Mouse (Mus musculus): ENCODE data around the gene Nup107. TPM values are rescaled to one million over a fixed set of nuclear protein-coding genes. Genes with fewer than 3 reads are reported as not detected.
"Not testable (repeated sequence)": the region's sequence is repeated elsewhere in the genome, so short reads cannot be mapped to it uniquely, and the experiment has no call there.

The Nup107 gene
- total RNA-seq, 2 experiments from 2014 or later, result 15.0 to 15.4 TPM

GRCm38 (mm10) chr10:117735396-117735795 lies 57.1 kb downstream of the Nup107 start:
- DNase-seq, result not testable (repeated sequence)

GRCm38 (mm10) chr10:117734104-117734852 lies 58.2 kb downstream of the Nup107 start:
- DNase-seq, result peak; percentile 69 to 78

GRCm38 (mm10) chr10:117733626-117734025 lies 58.9 kb downstream of the Nup107 start:
- not testable (repeated sequence) for DNase-seq

GRCm38 (mm10) chr10:117732962-117733592 lies 59.4 kb downstream of the Nup107 start:
- no peak for DNase-seq

GRCm38 (mm10) chr10:117732184-117732583 lies 60.3 kb downstream of the Nup107 start:
- DNase-seq, result no peak

- DNase-seq, result peak; percentile 76 to 77
Observed at GRCm38 (mm10) chr10:117731244-117732101, 61.0 kb downstream of the Nup107 start.

GRCm38 (mm10) chr10:117730637-117731203 lies 61.8 kb downstream of the Nup107 start:
- no peak for DNase-seq

GRCm38 (mm10) chr10:117730140-117730539 lies 62.4 kb downstream of the Nup107 start:
- DNase-seq, result no peak

GRCm38 (mm10) chr10:117729139-117729814 lies 63.2 kb downstream of the Nup107 start:
- peak in 1 of 2 experiments; percentile 26 for DNase-seq

- DNase-seq, result no peak
Observed at GRCm38 (mm10) chr10:117728574-117728973, 63.9 kb downstream of the Nup107 start.

GRCm38 (mm10) chr10:117727518-117728110 lies 64.9 kb downstream of the Nup107 start:
- no peak for DNase-seq

- no peak for DNase-seq
Observed at GRCm38 (mm10) chr10:117726888-117727385, 65.6 kb downstream of the Nup107 start.

- no peak for DNase-seq
Observed at GRCm38 (mm10) chr10:117726350-117726749, 66.2 kb downstream of the Nup107 start.

GRCm38 (mm10) chr10:117725671-117726070 lies 66.8 kb downstream of the Nup107 start:
- DNase-seq, result no peak

GRCm38 (mm10) chr10:117724804-117725361 lies 67.6 kb downstream of the Nup107 start:
- no peak for DNase-seq

- no peak for DNase-seq
Observed at GRCm38 (mm10) chr10:117724136-117724718, 68.3 kb downstream of the Nup107 start.

GRCm38 (mm10) chr10:117718161-117719119 lies 74.1 kb downstream of the Nup107 start:
- peak; percentile 72 to 73 for DNase-seq

GRCm38 (mm10) chr10:117717583-117717982 lies 74.9 kb downstream of the Nup107 start:
- peak; percentile 77 to 87 for DNase-seq

- no peak for DNase-seq
Observed at GRCm38 (mm10) chr10:117716686-117717085, 75.8 kb downstream of the Nup107 start.

All from adrenal gland, postnatal 36 days (tissue).